Mouse (Mus musculus) kidney, adult 10 weeks (tissue): Measurements from ENCODE around the gene Wdr72. TPM values are rescaled to one million over a fixed set of nuclear protein-coding genes. Genes with fewer than 3 reads are reported as not detected.

ENCODE experiments used
- polyA plus RNA-seq: library from polyadenylated mRNA; stranded (reverse); fragments of 350-450 nt; fragmentation: Illumina TruSeq; extraction: RNeasy Lipid Tissue Mini Kit (QIAGEN cat#74804); gene quantifications from one replicate; pipeline ENCODE4 v1.2.3, GENCODE M21; 2014; ENCODE audit warnings: low read depth, low replicate concordance

The Wdr72 gene
- polyA plus RNA-seq = 77.9 TPM

GRCm38 (mm10) chr9:74109761-74110460 is at the start of gene Wdr72:
Wdr72 (plus strand) TSS chr9:74110356.

Other genes with a start within 250 kb of the Wdr72 start
- gene Unc13c, start 141.4 kb upstream of the Wdr72 start, polyA plus RNA-seq = 1.4 TPM